Mouse (Mus musculus) gastrocnemius, adult 8-10 months (tissue): ENCODE data around the gene Hsd17b11. TPM values are rescaled to one million over a fixed set of nuclear protein-coding genes. Genes with fewer than 3 reads are reported as not detected.
"Not testable (repeated sequence)": the region's sequence is repeated elsewhere in the genome, so short reads cannot be mapped to it uniquely, and the experiment has no call there.

Experiments used
- DNase-seq, 2 experiments: peaks; one replicate each; pipeline ENCODE4 v3.0.0; 2022; ENCODE audit warnings: low spot score in 2 of 2
- microRNA-seq: library from miRNA; unstranded; fragments of <30 nt; microRNA quantifications from one replicate; pipeline ENCODE4 v1.2.0, GENCODE M21; 2022
- total RNA-seq, 4 experiments: library from RNA; stranded (reverse); gene quantifications; 2 replicates each; pipeline ENCODE4 v1.2.4; 2022

Hsd17b11 gene
- total RNA-seq, 4 experiments from 2014 or later: 4.8 to 8.4 (median 7.0) TPM

- DNase-seq: no peak
Measured at GRCm38 (mm10) chr5:103992831-103993230, 28.9 kb downstream of the Hsd17b11 start.

DNA sequence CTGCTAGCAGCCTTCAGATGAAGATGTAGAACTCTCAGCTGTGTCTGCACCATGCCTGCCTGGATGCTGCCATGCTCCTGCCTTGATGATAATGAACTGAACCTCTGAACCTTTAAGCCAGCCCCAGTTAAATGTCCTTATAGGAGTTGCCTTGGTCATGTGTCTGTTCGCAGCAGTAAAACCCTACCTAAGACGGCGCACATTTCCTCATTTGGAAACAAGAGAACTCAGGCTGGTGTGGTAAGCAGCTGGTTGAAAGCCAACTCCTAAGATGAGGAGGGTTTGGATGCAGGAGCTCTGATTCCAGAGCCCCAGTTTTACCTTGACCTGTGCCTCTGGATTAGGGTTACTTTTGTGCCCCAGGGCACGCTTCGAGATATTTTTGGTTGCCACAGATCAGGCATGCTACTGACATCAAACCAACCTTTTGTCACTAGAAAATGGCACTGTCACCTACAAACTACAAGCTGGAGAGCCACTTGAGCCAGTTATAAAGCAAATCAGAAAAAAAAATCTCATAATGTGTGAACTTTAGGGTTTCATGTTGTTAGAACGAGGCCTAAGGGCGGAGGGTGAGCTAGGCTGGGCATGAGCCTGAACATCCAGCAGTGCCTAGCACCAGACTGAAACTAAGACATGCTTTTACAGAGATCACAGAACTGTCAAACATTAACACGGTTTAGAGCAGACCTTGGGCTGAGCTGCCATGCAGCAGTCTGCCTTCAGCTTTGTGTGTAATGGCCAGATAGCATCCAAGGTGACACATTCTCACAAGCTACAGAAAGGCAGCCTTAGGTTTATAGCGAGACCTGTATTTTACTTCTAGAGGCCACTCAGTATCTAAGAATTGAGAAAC is 40.8 kb downstream of the Hsd17b11 start:
- no peak for DNase-seq

DNA sequence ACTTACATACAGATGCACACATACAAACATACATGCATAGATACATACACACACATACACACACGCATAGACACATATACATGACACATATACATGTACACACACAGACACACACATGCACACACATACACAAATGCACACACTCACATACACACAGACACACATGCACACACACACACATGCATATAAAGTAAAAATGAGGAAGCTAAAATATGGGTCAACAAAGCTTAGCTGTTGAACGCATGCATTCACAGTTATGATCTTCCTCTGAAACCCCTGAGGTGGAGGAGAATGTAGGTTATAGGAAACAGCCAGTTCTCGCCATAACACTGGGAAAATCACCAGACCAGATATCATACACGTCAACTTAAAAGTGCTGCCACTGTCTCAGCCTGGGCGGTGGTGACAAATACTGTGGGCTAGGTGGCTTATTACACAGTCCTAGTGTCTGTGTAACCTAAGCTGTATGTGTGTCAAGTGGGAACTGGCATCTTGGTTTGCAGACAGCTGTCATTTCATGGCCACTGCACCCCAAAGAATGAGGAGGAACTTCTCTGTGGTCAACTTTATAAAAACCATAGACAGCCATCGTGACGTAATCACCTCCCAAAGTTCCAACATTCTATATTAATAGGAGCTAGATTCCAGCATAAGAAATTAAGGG is 43.7 kb downstream of the Hsd17b11 start:
- DNase-seq: no peak

- no peak for DNase-seq
Measured at GRCm38 (mm10) chr5:103977297-103977696, 44.4 kb downstream of the Hsd17b11 start, which contains the start of gene Hsd17b13. Hsd17b13 (minus strand) TSS chr5:103977410.

DNA sequence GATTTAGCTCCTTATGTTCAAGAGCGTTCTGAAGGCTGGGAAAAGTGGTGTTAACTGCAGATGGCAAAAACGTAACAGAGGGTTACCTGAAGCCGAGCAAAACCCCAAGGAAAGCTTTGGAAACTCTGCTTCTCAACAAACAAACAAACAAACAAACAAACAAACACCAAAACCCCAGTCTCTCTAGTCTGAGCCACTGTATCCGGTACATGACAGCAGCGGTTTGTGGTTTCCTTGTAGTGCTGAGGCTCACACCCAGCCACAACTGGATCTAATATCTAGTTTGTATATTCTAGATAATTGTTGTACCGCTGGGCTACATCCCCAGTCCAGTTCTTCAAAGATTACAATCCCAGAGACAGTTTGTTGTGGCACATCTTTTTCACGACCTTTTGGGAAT is 46.0 kb downstream of the Hsd17b11 start:
- DNase-seq: no peak

- no peak for DNase-seq
Measured at GRCm38 (mm10) chr5:103972801-103973200, 48.9 kb downstream of the Hsd17b11 start.

- DNase-seq: no peak
Measured at GRCm38 (mm10) chr5:103972379-103972778, 49.3 kb downstream of the Hsd17b11 start.

GRCm38 (mm10) chr5:103971051-103971450 is 50.7 kb downstream of the Hsd17b11 start:
- DNase-seq: no peak

DNA sequence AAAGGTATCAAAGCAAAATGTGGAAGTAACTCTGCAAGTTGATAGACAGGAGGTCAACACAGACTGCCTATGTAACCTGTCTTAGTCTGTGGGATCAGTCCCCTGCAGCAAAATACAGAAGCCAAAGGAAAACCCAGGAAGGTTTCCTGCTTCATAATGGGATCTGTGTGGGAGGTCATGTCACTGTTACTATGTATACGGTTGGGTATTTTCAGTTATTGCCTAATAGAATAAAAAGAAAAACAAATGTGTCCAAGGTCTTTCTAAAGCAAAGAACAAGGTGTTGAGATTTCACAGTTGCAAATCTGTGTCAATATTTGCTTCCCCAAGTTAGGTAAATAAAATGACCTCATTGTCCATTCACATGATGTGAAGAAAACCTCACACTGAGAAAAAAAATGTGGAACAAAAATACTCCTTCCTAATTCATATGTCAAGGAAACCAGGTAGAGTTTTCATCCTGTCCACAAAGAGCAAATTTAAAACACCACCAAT is 58.7 kb downstream of the Hsd17b11 start:
- no peak for DNase-seq

- DNase-seq: peak in 1 of 2 experiments; percentile 8
Measured at GRCm38 (mm10) chr5:103954638-103955037, 67.1 kb downstream of the Hsd17b11 start.

GRCm38 (mm10) chr5:103953135-103954083 is 68.3 kb downstream of the Hsd17b11 start:
- DNase-seq: no peak

GRCm38 (mm10) chr5:103950138-103950537 is 71.6 kb downstream of the Hsd17b11 start:
- DNase-seq: not testable (repeated sequence)

- no peak for DNase-seq
Measured at GRCm38 (mm10) chr5:103943183-103943582, 78.5 kb downstream of the Hsd17b11 start.

- DNase-seq: no peak
Measured at GRCm38 (mm10) chr5:103939856-103940255, 81.9 kb downstream of the Hsd17b11 start.

Small RNA genes lying within 50 kb of the gene (microRNA-seq; reads per million reads assigned to microRNA genes)
- gene Mir5619: 2.5 reads per million

Other genes starting within 250 kb of the Hsd17b11 start
- 10 to 100 TPM; 24.2 to 29.4 (median 27.6) TPM for gene Klhl8, start 110.7 kb downstream of the Hsd17b11 start, total RNA-seq
- not detected for gene Hsd17b13, start 44.5 kb downstream of the Hsd17b11 start, total RNA-seq
- gene Nudt9, start 24.4 kb upstream of the Hsd17b11 start, total RNA-seq: 10 to 100 TPM; 62.8 to 74.7 (median 69.1) TPM
- gene Gm17660, start 55.7 kb upstream of the Hsd17b11 start, total RNA-seq: not detected
- gene Sparcl1, start 91.8 kb upstream of the Hsd17b11 start, total RNA-seq: 100 to 1,000 TPM in 2 of 4 experiments, 10 to 100 TPM in 2; 70.3 to 108 (median 94.1) TPM
- not detected for gene Dspp, start 148.8 kb upstream of the Hsd17b11 start, total RNA-seq
- gene Dmp1, start 180.7 kb upstream of the Hsd17b11 start, total RNA-seq: 1 to 10 TPM in 1 of 4 experiments, under 1 TPM in 3; 0.51 to 1.2 (median 0.68) TPM